Mouse (Mus musculus): ENCODE results near the gene Snx3. TPM values are rescaled to one million over a fixed set of nuclear protein-coding genes. Genes with fewer than 3 reads are reported as not detected.

The Snx3 gene
- polyA plus RNA-seq, 1 experiment from 2014 or later, result 334 TPM

- Histone ChIP-seq H3K4me3 (ENCODE audit: low read depth, low read length) (no peak overlapping the region), H3K36me3 (ENCODE audit: control insufficient read depth, insufficient read depth, low read length) (peaks cover 8% of the 10 kb centered on the region; the same call in 1 of the 2 replicates), H3K4me1 (replicated peaks; ENCODE audit: control insufficient read depth, insufficient read depth, low read length) (peaks cover 3% of the 10 kb centered on the region; the same call in 1 of the 2 replicates), H3K9ac (ENCODE audit: low read length) (no peak overlapping the region), H3K9me3 (ENCODE audit: control insufficient read depth, low read length) (0 out of 2 replicates have a peak, but pooled peaks cover 2% of the 10 kb centered on the region), H3K27ac (ENCODE audit: low read depth) (peak overlapping the region; percentile 96), H3K27me3 (replicated peaks; ENCODE audit: control insufficient read depth, insufficient read depth, low read length) (no peaks in the 10 kb centered on the region), H3K4me2 (ENCODE audit: low read length) (no peak overlapping the region)
- WGBS, result 90% methylated on average over 8 of the region's 8 CpGs
- no peak for ATAC-seq (replicated peaks; ENCODE audit: low FRiP score, low TSS enrichment, low read depth)
- DNase-seq (ENCODE audit: low spot score), result no peak
Observed at GRCm38 (mm10) chr10:42500611-42501010, 1.2 kb upstream of the Snx3 start.

- peaks cover 8% of the 10 kb centered on the region; the same call in 1 of the 2 replicates for H3K36me3 ChIP-seq (ENCODE audit: control insufficient read depth, insufficient read depth, low read length)
- H3K9ac ChIP-seq (ENCODE audit: low read length), result no peak overlapping the region
- peak overlapping the region; percentile 71; the same call in 1 of the 2 replicates for H3K4me3 ChIP-seq (ENCODE audit: low read depth, low read length)
- 86% methylated on average over 5 of the region's 5 CpGs for WGBS
- H3K27me3 ChIP-seq (replicated peaks; ENCODE audit: control insufficient read depth, insufficient read depth, low read length), result no peaks in the 10 kb centered on the region
- H3K4me1 ChIP-seq (replicated peaks; ENCODE audit: control insufficient read depth, insufficient read depth, low read length), result peaks cover 3% of the 10 kb centered on the region; the same call in 1 of the 2 replicates
- H3K9me3 ChIP-seq (ENCODE audit: control insufficient read depth, low read length), result 0 out of 2 replicates have a peak, but pooled peaks cover 2% of the 10 kb centered on the region
- H3K27ac ChIP-seq (ENCODE audit: low read depth), result peak overlapping the region; percentile 96
- DNase-seq (ENCODE audit: low spot score) (no peak), ATAC-seq (replicated peaks; ENCODE audit: low FRiP score, low TSS enrichment, low read depth) (peak; percentile 3; the same call in 1 of the 2 replicates)
- peak overlapping the region; percentile 82 for H3K4me2 ChIP-seq (ENCODE audit: low read length)
Observed at GRCm38 (mm10) chr10:42501161-42501560, 669 bp upstream of the Snx3 start.

GRCm38 (mm10) chr10:42502349-42503111, 700 bp downstream of the Snx3 start:
- H3K9me3 ChIP-seq (ENCODE audit: control insufficient read depth, low read length), result 0 out of 2 replicates have a peak, but pooled peaks cover 2% of the 10 kb centered on the region
- under 1% methylated on average over 51 of the region's 55 CpGs for WGBS
- DNase-seq (ENCODE audit: low spot score), result peak; percentile 95

GRCm38 (mm10) chr10:42504096-42504710, 2.4 kb downstream of the Snx3 start:
- no peak overlapping the region for H3K4me2 ChIP-seq (ENCODE audit: low read length)

More at GRCm38 (mm10) chr10:42502349-42503111, 700 bp downstream of the Snx3 start:
- H3K36me3 ChIP-seq (ENCODE audit: control insufficient read depth, insufficient read depth, low read length), result peaks cover 10% of the 10 kb centered on the region; the same call in 1 of the 2 replicates
- peak overlapping the region; percentile 82 for H3K4me2 ChIP-seq (ENCODE audit: low read length)
- peaks cover 3% of the 10 kb centered on the region; the same call in 1 of the 2 replicates for H3K4me1 ChIP-seq (replicated peaks; ENCODE audit: control insufficient read depth, insufficient read depth, low read length)
- H3K4me3 ChIP-seq (ENCODE audit: low read depth, low read length), result peak overlapping the region; percentile 71
- H3K27ac ChIP-seq (ENCODE audit: low read depth), result peak overlapping the region; percentile 96
- H3K27me3 ChIP-seq (replicated peaks; ENCODE audit: control insufficient read depth, insufficient read depth, low read length), result no peaks in the 10 kb centered on the region
- ATAC-seq (replicated peaks; ENCODE audit: low FRiP score, low TSS enrichment, low read depth), result peak; percentile 45
- H3K9ac ChIP-seq (ENCODE audit: low read length), result peak overlapping the region; percentile 85

GRCm38 (mm10) chr10:42510141-42510540, 8.3 kb downstream of the Snx3 start:
- no peak overlapping the region for H3K9ac ChIP-seq (ENCODE audit: low read length)
- WGBS, result 87% methylated on average over 6 of the region's 6 CpGs
- H3K4me3 ChIP-seq (ENCODE audit: low read depth, low read length), result no peak overlapping the region
- no peaks in the 10 kb centered on the region for H3K9me3 ChIP-seq (ENCODE audit: control insufficient read depth, low read length)
- ATAC-seq (replicated peaks; ENCODE audit: low FRiP score, low TSS enrichment, low read depth), result no peak
- H3K4me2 ChIP-seq (ENCODE audit: low read length), result no peak overlapping the region
- no peak for DNase-seq (ENCODE audit: low spot score)
- peaks cover 2% of the 10 kb centered on the region; the same call in 1 of the 2 replicates for H3K4me1 ChIP-seq (replicated peaks; ENCODE audit: control insufficient read depth, insufficient read depth, low read length)
- peaks cover 25% of the 10 kb centered on the region for H3K36me3 ChIP-seq (ENCODE audit: control insufficient read depth, insufficient read depth, low read length)
- no peak overlapping the region for H3K27ac ChIP-seq (ENCODE audit: low read depth)
- H3K27me3 ChIP-seq (replicated peaks; ENCODE audit: control insufficient read depth, insufficient read depth, low read length), result no peaks in the 10 kb centered on the region

More at GRCm38 (mm10) chr10:42504096-42504710, 2.4 kb downstream of the Snx3 start:
- peaks cover 3% of the 10 kb centered on the region; the same call in 1 of the 2 replicates for H3K4me1 ChIP-seq (replicated peaks; ENCODE audit: control insufficient read depth, insufficient read depth, low read length)
- H3K4me3 ChIP-seq (ENCODE audit: low read depth, low read length), result no peak overlapping the region
- H3K9me3 ChIP-seq (ENCODE audit: control insufficient read depth, low read length), result no peaks in the 10 kb centered on the region
- ATAC-seq (replicated peaks; ENCODE audit: low FRiP score, low TSS enrichment, low read depth) (no peak), DNase-seq (ENCODE audit: low spot score) (no peak)
- no peaks in the 10 kb centered on the region for H3K27me3 ChIP-seq (replicated peaks; ENCODE audit: control insufficient read depth, insufficient read depth, low read length)
- peaks cover 21% of the 10 kb centered on the region for H3K36me3 ChIP-seq (ENCODE audit: control insufficient read depth, insufficient read depth, low read length)
- 86% methylated on average over 10 of the region's 10 CpGs for WGBS
- H3K9ac ChIP-seq (ENCODE audit: low read length), result no peak overlapping the region
- H3K27ac ChIP-seq (ENCODE audit: low read depth), result no peak overlapping the region

- Histone ChIP-seq H3K36me3 (ENCODE audit: control insufficient read depth, insufficient read depth, low read length) (peaks cover 25% of the 10 kb centered on the region), H3K4me1 (replicated peaks; ENCODE audit: control insufficient read depth, insufficient read depth, low read length) (no peaks in the 10 kb centered on the region), H3K27ac (ENCODE audit: low read depth) (no peak overlapping the region), H3K27me3 (replicated peaks; ENCODE audit: control insufficient read depth, insufficient read depth, low read length) (no peaks in the 10 kb centered on the region), H3K9me3 (ENCODE audit: control insufficient read depth, low read length) (no peaks in the 10 kb centered on the region), H3K4me3 (ENCODE audit: low read depth, low read length) (no peak overlapping the region), H3K9ac (ENCODE audit: low read length) (no peak overlapping the region), H3K4me2 (ENCODE audit: low read length) (no peak overlapping the region)
- no peak for DNase-seq (ENCODE audit: low spot score)
- 91% methylated on average over 6 of the region's 6 CpGs for WGBS
- no peak for ATAC-seq (replicated peaks; ENCODE audit: low FRiP score, low TSS enrichment, low read depth)
Observed at GRCm38 (mm10) chr10:42511184-42512135, 9.6 kb downstream of the Snx3 start.

- Histone ChIP-seq H3K27me3 (replicated peaks; ENCODE audit: control insufficient read depth, insufficient read depth, low read length) (no peaks in the 10 kb centered on the region), H3K9ac (ENCODE audit: low read length) (no peak overlapping the region), H3K4me3 (ENCODE audit: low read depth, low read length) (no peak overlapping the region), H3K4me1 (replicated peaks; ENCODE audit: control insufficient read depth, insufficient read depth, low read length) (no peaks in the 10 kb centered on the region), H3K4me2 (ENCODE audit: low read length) (no peak overlapping the region), H3K36me3 (ENCODE audit: control insufficient read depth, insufficient read depth, low read length) (peaks cover 12% of the 10 kb centered on the region; the same call in 1 of the 2 replicates), H3K9me3 (ENCODE audit: control insufficient read depth, low read length) (no peaks in the 10 kb centered on the region), H3K27ac (ENCODE audit: low read depth) (no peak overlapping the region)
- ATAC-seq (replicated peaks; ENCODE audit: low FRiP score, low TSS enrichment, low read depth), result no peak
- no peak for DNase-seq (ENCODE audit: low spot score)
Observed at GRCm38 (mm10) chr10:42514125-42514524, 12.3 kb downstream of the Snx3 start.

GRCm38 (mm10) chr10:42518363-42518762, 16.5 kb downstream of the Snx3 start:
- ATAC-seq (replicated peaks; ENCODE audit: low FRiP score, low TSS enrichment, low read depth) (no peak), DNase-seq (ENCODE audit: low spot score) (no peak)
- no peaks in the 10 kb centered on the region for H3K4me1 ChIP-seq (replicated peaks; ENCODE audit: control insufficient read depth, insufficient read depth, low read length)
- 80% methylated on average over 8 of the region's 8 CpGs for WGBS
- no peak overlapping the region for H3K4me2 ChIP-seq (ENCODE audit: low read length)
- no peak overlapping the region for H3K27ac ChIP-seq (ENCODE audit: low read depth)
- H3K27me3 ChIP-seq (replicated peaks; ENCODE audit: control insufficient read depth, insufficient read depth, low read length), result no peaks in the 10 kb centered on the region
- no peak overlapping the region for H3K4me3 ChIP-seq (ENCODE audit: low read depth, low read length)
- H3K9ac ChIP-seq (ENCODE audit: low read length), result no peak overlapping the region
- H3K9me3 ChIP-seq (ENCODE audit: control insufficient read depth, low read length), result no peaks in the 10 kb centered on the region
- 0 out of 2 replicates have a peak, but pooled peaks cover 7% of the 10 kb centered on the region for H3K36me3 ChIP-seq (ENCODE audit: control insufficient read depth, insufficient read depth, low read length)
